Mouse (Mus musculus): ENCODE data around the gene Ptger1. TPM values are rescaled to one million over a fixed set of nuclear protein-coding genes. Genes with fewer than 3 reads are reported as not detected.

Gene Ptger1
- polyA plus RNA-seq, 1 experiment from 2014 or later = 0.31 TPM

GRCm38 (mm10) chr8:83664096-83664495 lies 2.4 kb upstream of the Ptger1 start:
- DNase-seq (ENCODE audit: low spot score, missing footprints) (no peak), ATAC-seq (ENCODE audit: low FRiP score) (no peak)
- Histone ChIP-seq H3K36me3 (ENCODE audit: control insufficient read depth, insufficient read depth, low read length) (no peaks in the 10 kb centered on the region; the same call in 1 of the 2 replicates), H3K4me3 (ENCODE audit: low read depth, low read length) (no peak overlapping the region), H3K27ac (ENCODE audit: low read depth, low read length) (no peak overlapping the region), H3K4me1 (ENCODE audit: control insufficient read depth, insufficient read depth, low read length) (peaks cover 24% of the 10 kb centered on the region), H3K4me2 (no peak overlapping the region), H3K27me3 (ENCODE audit: control insufficient read depth, insufficient read depth, low read length) (peaks cover 10% of the 10 kb centered on the region), H3K9me3 (ENCODE audit: control insufficient read depth, low read length) (no peaks in the 10 kb centered on the region), H3K9ac (ENCODE audit: low read length) (no peak overlapping the region)
- WGBS = 85% methylated on average over 13 of the region's 13 CpGs

GRCm38 (mm10) chr8:83664931-83665625 lies 1.4 kb upstream of the Ptger1 start:
- DNase-seq (ENCODE audit: low spot score, missing footprints) (no peak), ATAC-seq (ENCODE audit: low FRiP score) (no peak)
- Histone ChIP-seq H3K4me1 (ENCODE audit: control insufficient read depth, insufficient read depth, low read length) (peaks cover 21% of the 10 kb centered on the region), H3K4me3 (ENCODE audit: low read depth, low read length) (no peak overlapping the region), H3K9ac (ENCODE audit: low read length) (no peak overlapping the region), H3K27me3 (ENCODE audit: control insufficient read depth, insufficient read depth, low read length) (peaks cover 10% of the 10 kb centered on the region), H3K4me2 (no peak overlapping the region), H3K9me3 (ENCODE audit: control insufficient read depth, low read length) (no peaks in the 10 kb centered on the region), H3K36me3 (ENCODE audit: control insufficient read depth, insufficient read depth, low read length) (no peaks in the 10 kb centered on the region; the same call in 1 of the 2 replicates), H3K27ac (ENCODE audit: low read depth, low read length) (no peak overlapping the region)
- WGBS = 38% methylated on average over 2 of the region's 2 CpGs

- H3K4me3 ChIP-seq (ENCODE audit: low read depth, low read length) = no peak overlapping the region
- ATAC-seq (ENCODE audit: low FRiP score) (no peak), DNase-seq (ENCODE audit: low spot score, missing footprints) (no peak)
- peaks cover 9% of the 10 kb centered on the region for H3K36me3 ChIP-seq (ENCODE audit: control insufficient read depth, insufficient read depth, low read length)
- peaks cover 10% of the 10 kb centered on the region for H3K27me3 ChIP-seq (ENCODE audit: control insufficient read depth, insufficient read depth, low read length)
- H3K4me2 ChIP-seq = no peak overlapping the region
- H3K4me1 ChIP-seq (ENCODE audit: control insufficient read depth, insufficient read depth, low read length) = peaks cover 8% of the 10 kb centered on the region
- H3K9ac ChIP-seq (ENCODE audit: low read length) = no peak overlapping the region
- 96% methylated on average over 3 of the region's 3 CpGs for WGBS
- H3K9me3 ChIP-seq (ENCODE audit: control insufficient read depth, low read length) = no peaks in the 10 kb centered on the region
- H3K27ac ChIP-seq (ENCODE audit: low read depth, low read length) = no peak overlapping the region
Observed at GRCm38 (mm10) chr8:83666866-83667234, 372 bp downstream of the Ptger1 start.

GRCm38 (mm10) chr8:83667526-83667925 lies 1.0 kb downstream of the Ptger1 start:
- DNase-seq (ENCODE audit: low spot score, missing footprints) (no peak), ATAC-seq (ENCODE audit: low FRiP score) (no peak)
- peaks cover 9% of the 10 kb centered on the region for H3K36me3 ChIP-seq (ENCODE audit: control insufficient read depth, insufficient read depth, low read length)
- H3K27me3 ChIP-seq (ENCODE audit: control insufficient read depth, insufficient read depth, low read length) = peaks cover 10% of the 10 kb centered on the region
- H3K4me1 ChIP-seq (ENCODE audit: control insufficient read depth, insufficient read depth, low read length) = peaks cover 8% of the 10 kb centered on the region
- no peak overlapping the region for H3K4me3 ChIP-seq (ENCODE audit: low read depth, low read length)
- WGBS = 81% methylated on average over 10 of the region's 10 CpGs
- H3K4me2 ChIP-seq = no peak overlapping the region
- H3K27ac ChIP-seq (ENCODE audit: low read depth, low read length) = no peak overlapping the region
- H3K9ac ChIP-seq (ENCODE audit: low read length) = no peak overlapping the region
- no peaks in the 10 kb centered on the region for H3K9me3 ChIP-seq (ENCODE audit: control insufficient read depth, low read length)

GRCm38 (mm10) chr8:83668010-83668916 lies 1.8 kb downstream of the Ptger1 start:
- peak overlapping the region; percentile 66 for H3K4me2 ChIP-seq
- DNase-seq (ENCODE audit: low spot score, missing footprints) = peak; percentile 98
- 26% methylated on average over 80 of the region's 80 CpGs for WGBS
- H3K36me3 ChIP-seq (ENCODE audit: control insufficient read depth, insufficient read depth, low read length) = peaks cover 9% of the 10 kb centered on the region
- H3K9ac ChIP-seq (ENCODE audit: low read length) = peak overlapping the region; percentile 64
- peak; percentile 75 for ATAC-seq (ENCODE audit: low FRiP score)
- no peaks in the 10 kb centered on the region for H3K9me3 ChIP-seq (ENCODE audit: control insufficient read depth, low read length)
- H3K27ac ChIP-seq (ENCODE audit: low read depth, low read length) = no peak overlapping the region
- peak overlapping the region; percentile 32 for H3K4me3 ChIP-seq (ENCODE audit: low read depth, low read length)
- peaks cover 10% of the 10 kb centered on the region for H3K27me3 ChIP-seq (ENCODE audit: control insufficient read depth, insufficient read depth, low read length)
- peaks cover 8% of the 10 kb centered on the region for H3K4me1 ChIP-seq (ENCODE audit: control insufficient read depth, insufficient read depth, low read length)

GRCm38 (mm10) chr8:83669013-83669412 lies 2.5 kb downstream of the Ptger1 start:
- Histone ChIP-seq H3K9me3 (ENCODE audit: control insufficient read depth, low read length) (no peaks in the 10 kb centered on the region), H3K4me1 (ENCODE audit: control insufficient read depth, insufficient read depth, low read length) (peaks cover 8% of the 10 kb centered on the region), H3K4me2 (no peak overlapping the region), H3K4me3 (ENCODE audit: low read depth, low read length) (no peak overlapping the region), H3K27me3 (ENCODE audit: control insufficient read depth, insufficient read depth, low read length) (peaks cover 10% of the 10 kb centered on the region), H3K27ac (ENCODE audit: low read depth, low read length) (no peak overlapping the region), H3K36me3 (ENCODE audit: control insufficient read depth, insufficient read depth, low read length) (peaks cover 9% of the 10 kb centered on the region), H3K9ac (ENCODE audit: low read length) (no peak overlapping the region)
- DNase-seq (ENCODE audit: low spot score, missing footprints) (no peak), ATAC-seq (ENCODE audit: low FRiP score) (peak; percentile 22; the same call in 1 of the 2 replicates)
- WGBS = 81% methylated on average over 16 of the region's 16 CpGs

GRCm38 (mm10) chr8:83672936-83673335 lies 6.5 kb downstream of the Ptger1 start:
- H3K4me1 ChIP-seq (ENCODE audit: control insufficient read depth, insufficient read depth, low read length) = peaks cover 6% of the 10 kb centered on the region
- H3K9me3 ChIP-seq (ENCODE audit: control insufficient read depth, low read length) = no peaks in the 10 kb centered on the region
- DNase-seq (ENCODE audit: low spot score, missing footprints) (no peak), ATAC-seq (ENCODE audit: low FRiP score) (no peak)
- H3K4me3 ChIP-seq (ENCODE audit: low read depth, low read length) = no peak overlapping the region
- WGBS = 61% methylated on average over 5 of the region's 5 CpGs
- no peak overlapping the region for H3K9ac ChIP-seq (ENCODE audit: low read length)
- peaks cover 9% of the 10 kb centered on the region for H3K36me3 ChIP-seq (ENCODE audit: control insufficient read depth, insufficient read depth, low read length)
- peaks cover 5% of the 10 kb centered on the region for H3K27me3 ChIP-seq (ENCODE audit: control insufficient read depth, insufficient read depth, low read length)
- H3K27ac ChIP-seq (ENCODE audit: low read depth, low read length) = no peak overlapping the region
- no peak overlapping the region for H3K4me2 ChIP-seq

- Histone ChIP-seq H3K9me3 (ENCODE audit: control insufficient read depth, low read length) (no peaks in the 10 kb centered on the region), H3K4me1 (ENCODE audit: control insufficient read depth, insufficient read depth, low read length) (no peaks in the 10 kb centered on the region), H3K27ac (ENCODE audit: low read depth, low read length) (no peak overlapping the region), H3K4me3 (ENCODE audit: low read depth, low read length) (no peak overlapping the region), H3K36me3 (ENCODE audit: control insufficient read depth, insufficient read depth, low read length) (peaks cover 11% of the 10 kb centered on the region), H3K9ac (ENCODE audit: low read length) (no peak overlapping the region), H3K4me2 (no peak overlapping the region), H3K27me3 (ENCODE audit: control insufficient read depth, insufficient read depth, low read length) (no peaks in the 10 kb centered on the region)
- no peak for ATAC-seq (ENCODE audit: low FRiP score)
- no peak for DNase-seq (ENCODE audit: low spot score, missing footprints)
- 94% methylated on average over 5 of the region's 5 CpGs for WGBS
Observed at GRCm38 (mm10) chr8:83674497-83674896, 8.0 kb downstream of the Ptger1 start.

- H3K9ac ChIP-seq (ENCODE audit: low read length) = no peak overlapping the region
- no peaks in the 10 kb centered on the region for H3K9me3 ChIP-seq (ENCODE audit: control insufficient read depth, low read length)
- DNase-seq (ENCODE audit: low spot score, missing footprints) (no peak), ATAC-seq (ENCODE audit: low FRiP score) (no peak)
- no peaks in the 10 kb centered on the region for H3K4me1 ChIP-seq (ENCODE audit: control insufficient read depth, insufficient read depth, low read length)
- no peak overlapping the region for H3K4me2 ChIP-seq
- peaks cover 5% of the 10 kb centered on the region; the same call in 1 of the 2 replicates for H3K36me3 ChIP-seq (ENCODE audit: control insufficient read depth, insufficient read depth, low read length)
- WGBS = 92% methylated on average over 12 of the region's 12 CpGs
- H3K4me3 ChIP-seq (ENCODE audit: low read depth, low read length) = no peak overlapping the region
- H3K27me3 ChIP-seq (ENCODE audit: control insufficient read depth, insufficient read depth, low read length) = no peaks in the 10 kb centered on the region
- no peak overlapping the region for H3K27ac ChIP-seq (ENCODE audit: low read depth, low read length)
Observed at GRCm38 (mm10) chr8:83679866-83680265, 13.4 kb downstream of the Ptger1 start.
